Mouse (Mus musculus): ENCODE data around the gene Kif7. TPM values are rescaled to one million over a fixed set of nuclear protein-coding genes. Genes with fewer than 3 reads are reported as not detected.
A peak's percentile ranks its signal among the peaks of the same experiment; 100 is the strongest.

Kif7 gene
- polyA plus RNA-seq, 1 experiment from 2014 or later = 3.0 TPM

DNA sequence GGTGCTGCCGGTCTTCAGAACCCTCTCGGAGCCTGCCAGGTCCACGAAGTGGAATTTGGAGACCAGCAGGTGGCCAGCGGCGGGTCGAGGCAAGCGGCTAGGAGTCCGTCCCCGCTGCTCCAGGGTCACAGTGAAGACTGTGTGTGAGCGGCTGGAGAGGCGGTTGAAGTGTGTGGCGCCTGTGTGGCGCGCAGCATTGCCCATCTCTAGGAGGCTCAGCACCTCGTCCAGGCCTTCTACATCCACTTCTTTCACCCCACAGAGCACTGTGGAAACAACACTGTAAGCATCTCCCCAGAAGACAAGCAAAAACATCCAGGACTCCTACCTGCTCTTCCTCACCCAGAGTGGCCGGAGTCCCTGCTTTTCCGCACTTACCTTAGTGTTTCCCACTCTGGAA is 4.7 kb downstream of the Kif7 start:
- WGBS = 35% methylated on average over 17 of the region's 17 CpGs
- H3K9me3 ChIP-seq (replicated peaks) = no peaks in the 10 kb centered on the region
- no peak for ATAC-seq

DNA sequence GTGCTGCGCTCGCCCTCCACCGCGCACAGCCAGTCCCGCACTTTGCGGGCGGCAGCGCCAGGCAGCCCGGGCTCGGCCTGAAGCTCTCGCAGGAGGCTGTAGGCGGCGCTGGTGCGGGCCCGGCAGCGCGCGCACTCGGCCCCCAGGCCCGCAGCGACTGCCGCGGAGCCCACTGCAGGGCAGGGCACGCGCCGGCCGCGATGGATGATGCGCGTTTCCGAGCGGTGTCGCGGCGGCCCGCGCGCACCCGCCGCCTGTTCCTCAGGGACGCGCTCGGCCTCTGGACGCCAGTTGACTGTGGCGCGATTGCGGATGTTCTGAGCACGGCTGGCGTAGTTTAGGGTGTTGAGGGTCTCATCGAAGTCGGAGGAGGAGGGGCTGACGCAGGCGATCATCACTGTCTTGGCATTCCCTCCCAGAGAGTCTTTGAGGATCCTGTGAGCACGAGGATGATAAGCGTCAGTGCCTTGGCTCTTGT is 5.4 kb downstream of the Kif7 start:
- peaks cover 19% of the 10 kb centered on the region for H3K4me1 ChIP-seq
- H3K27ac ChIP-seq = no peak overlapping the region
- no peaks in the 10 kb centered on the region for H3K9me3 ChIP-seq (replicated peaks)
- ATAC-seq = peak; percentile 92
- H3K36me3 ChIP-seq (ENCODE audit: poor library complexity, severe bottlenecking) = peaks cover 24% of the 10 kb centered on the region
- peak overlapping the region; percentile 70 for H3K4me2 ChIP-seq
- H3K9ac ChIP-seq = peak overlapping the region; percentile 62
- peaks cover 11% of the 10 kb centered on the region; the same call in 1 of the 2 replicates for H3K27me3 ChIP-seq
- 2% methylated on average over 28 of the region's 55 CpGs for WGBS
- H3K4me3 ChIP-seq = peak overlapping the region; percentile 46

More for the DNA sequence above, 4.7 kb downstream of the Kif7 start:
- Histone ChIP-seq H3K27me3 (peaks cover 11% of the 10 kb centered on the region; the same call in 1 of the 2 replicates), H3K36me3 (ENCODE audit: poor library complexity, severe bottlenecking) (peaks cover 24% of the 10 kb centered on the region), H3K4me1 (peaks cover 24% of the 10 kb centered on the region), H3K27ac (no peak overlapping the region), H3K9ac (peak overlapping the region; percentile 62), H3K4me2 (peak overlapping the region; percentile 70), H3K4me3 (peak overlapping the region; percentile 46)

DNA sequence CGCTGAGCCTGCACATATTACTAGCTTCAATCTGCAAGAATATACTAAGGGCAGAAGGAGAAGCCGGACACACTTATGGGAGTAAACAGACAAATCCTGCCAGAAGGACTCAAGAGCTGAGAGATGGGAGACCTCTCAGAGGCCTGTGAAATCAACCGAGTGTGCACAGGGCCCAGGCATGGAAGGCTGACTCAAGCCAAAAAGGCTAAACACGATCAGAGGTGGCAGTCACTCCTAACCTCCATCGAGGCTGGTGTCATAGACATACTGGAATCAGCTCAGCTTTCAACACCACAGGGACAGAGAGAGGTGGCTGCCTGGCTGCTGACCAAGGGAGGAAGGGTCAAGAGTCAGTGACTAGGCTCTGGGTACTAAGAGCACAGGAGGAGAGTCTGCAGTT is 10.3 kb downstream of the Kif7 start:
- Histone ChIP-seq H3K9ac (no peak overlapping the region), H3K27me3 (no peaks in the 10 kb centered on the region), H3K4me1 (peaks cover 5% of the 10 kb centered on the region; the same call in 1 of the 2 replicates), H3K36me3 (ENCODE audit: poor library complexity, severe bottlenecking) (peaks cover 68% of the 10 kb centered on the region), H3K27ac (no peak overlapping the region), H3K4me2 (no peak overlapping the region), H3K9me3 (replicated peaks) (no peaks in the 10 kb centered on the region), H3K4me3 (no peak overlapping the region)
- WGBS = 90% methylated on average over 5 of the region's 5 CpGs
- ATAC-seq = no peak

DNA sequence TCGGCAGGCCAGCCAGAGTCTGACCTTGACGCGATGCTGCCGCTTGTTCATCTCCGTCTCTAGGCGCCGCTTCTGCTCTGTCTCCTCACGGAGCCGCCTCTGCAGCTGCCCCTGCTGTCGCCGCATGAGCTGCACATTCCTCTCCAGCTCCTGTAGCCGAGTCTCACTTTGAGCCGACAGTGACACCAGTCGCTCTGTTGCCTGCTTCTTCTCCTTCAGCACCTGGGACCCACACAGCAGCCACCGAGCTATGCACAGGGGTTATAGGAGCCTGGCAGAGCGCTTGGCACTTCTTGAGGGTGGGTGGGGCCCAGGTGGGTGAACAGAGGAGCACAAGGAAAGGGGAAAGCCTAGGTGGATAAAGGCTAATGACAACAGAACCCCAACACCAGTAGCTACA is 12.8 kb downstream of the Kif7 start:
- no peak for ATAC-seq
- Histone ChIP-seq H3K4me3 (no peak overlapping the region), H3K4me1 (no peaks in the 10 kb centered on the region), H3K27me3 (no peaks in the 10 kb centered on the region), H3K9ac (no peak overlapping the region), H3K27ac (no peak overlapping the region), H3K4me2 (no peak overlapping the region), H3K9me3 (replicated peaks) (no peaks in the 10 kb centered on the region), H3K36me3 (ENCODE audit: poor library complexity, severe bottlenecking) (peaks cover 82% of the 10 kb centered on the region)
- WGBS = 84% methylated on average over 16 of the region's 16 CpGs

DNA sequence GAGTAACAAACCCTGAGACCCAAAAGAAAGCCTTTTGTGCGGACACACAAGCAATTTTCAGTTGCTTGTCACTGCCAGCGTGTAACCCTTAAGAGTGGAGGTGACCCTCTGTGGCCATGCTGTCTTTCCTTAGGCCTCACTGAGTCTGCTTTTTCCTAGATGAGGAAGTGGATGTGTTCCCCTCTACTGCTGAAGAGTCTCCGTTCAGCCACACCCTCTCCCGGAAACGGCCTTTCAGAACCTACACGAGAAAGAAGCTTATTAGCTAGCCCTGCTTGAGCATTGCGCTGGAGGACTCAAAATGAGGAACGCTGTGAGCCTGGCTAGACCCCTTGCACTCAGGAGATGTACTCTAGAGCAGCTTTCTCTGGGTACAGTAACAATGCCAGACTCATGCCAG is 19.0 kb downstream of the Kif7 start:
- no peak overlapping the region for H3K4me2 ChIP-seq
- no peak for ATAC-seq
- no peaks in the 10 kb centered on the region for H3K4me1 ChIP-seq
- H3K9me3 ChIP-seq (replicated peaks) = no peaks in the 10 kb centered on the region
- no peaks in the 10 kb centered on the region for H3K27me3 ChIP-seq
- no peak overlapping the region for H3K27ac ChIP-seq
- no peak overlapping the region for H3K4me3 ChIP-seq
- WGBS = 86% methylated on average over 8 of the region's 8 CpGs
- H3K9ac ChIP-seq = no peak overlapping the region
- peaks cover 94% of the 10 kb centered on the region for H3K36me3 ChIP-seq (ENCODE audit: poor library complexity, severe bottlenecking)

DNA sequence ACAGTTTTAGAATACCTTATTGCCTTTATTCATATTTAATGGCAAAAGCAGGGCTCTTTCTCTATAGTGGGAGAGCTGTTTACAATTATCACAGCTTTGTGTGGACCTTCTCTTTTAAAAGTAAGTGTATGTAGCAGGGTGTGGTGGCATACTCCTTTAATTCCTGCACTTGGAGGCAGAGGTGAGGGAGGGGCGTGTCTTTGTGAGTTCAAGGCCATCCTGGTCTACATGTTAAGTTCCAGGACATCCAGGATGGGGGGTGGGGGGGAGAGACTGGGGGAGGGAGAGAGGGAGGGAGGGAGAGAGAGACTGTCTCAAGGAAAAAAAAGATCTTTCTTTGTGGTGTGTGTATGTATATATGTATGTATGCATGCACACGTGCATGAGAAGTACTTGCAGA is 35.3 kb downstream of the Kif7 start:
- H3K27ac ChIP-seq = no peak overlapping the region
- H3K9ac ChIP-seq = no peak overlapping the region
- no peaks in the 10 kb centered on the region for H3K27me3 ChIP-seq
- 97% methylated on average over 2 of the region's 2 CpGs for WGBS
- no peaks in the 10 kb centered on the region for H3K9me3 ChIP-seq (replicated peaks)
- no peak overlapping the region for H3K4me3 ChIP-seq
- ATAC-seq = no peak
- H3K36me3 ChIP-seq (ENCODE audit: poor library complexity, severe bottlenecking) = peaks cover 90% of the 10 kb centered on the region
- no peaks in the 10 kb centered on the region for H3K4me1 ChIP-seq
- H3K4me2 ChIP-seq = no peak overlapping the region

DNA sequence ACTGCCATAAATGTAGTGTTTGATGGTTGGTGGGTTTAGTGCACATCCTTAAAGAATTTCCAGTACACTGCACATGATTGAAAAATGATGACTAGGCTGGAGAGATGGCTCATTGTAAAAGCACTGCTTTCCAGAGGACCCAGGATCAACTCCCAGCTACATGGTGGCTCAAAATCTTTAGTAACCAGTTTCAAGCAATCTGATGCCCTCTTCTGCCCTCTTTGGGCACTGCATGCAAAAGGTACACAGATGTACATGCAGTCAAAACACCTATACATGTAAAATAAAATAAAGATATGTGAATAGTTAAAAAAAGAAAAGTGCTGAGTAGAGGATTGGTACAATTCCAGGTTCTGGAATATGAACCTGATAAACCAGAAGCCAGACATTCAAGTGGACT is 36.3 kb downstream of the Kif7 start:
- Histone ChIP-seq H3K4me1 (no peaks in the 10 kb centered on the region), H3K4me2 (no peak overlapping the region), H3K27ac (no peak overlapping the region), H3K9ac (no peak overlapping the region), H3K4me3 (no peak overlapping the region), H3K9me3 (replicated peaks) (no peaks in the 10 kb centered on the region), H3K36me3 (ENCODE audit: poor library complexity, severe bottlenecking) (peaks cover 85% of the 10 kb centered on the region), H3K27me3 (no peaks in the 10 kb centered on the region)
- ATAC-seq = no peak

DNA sequence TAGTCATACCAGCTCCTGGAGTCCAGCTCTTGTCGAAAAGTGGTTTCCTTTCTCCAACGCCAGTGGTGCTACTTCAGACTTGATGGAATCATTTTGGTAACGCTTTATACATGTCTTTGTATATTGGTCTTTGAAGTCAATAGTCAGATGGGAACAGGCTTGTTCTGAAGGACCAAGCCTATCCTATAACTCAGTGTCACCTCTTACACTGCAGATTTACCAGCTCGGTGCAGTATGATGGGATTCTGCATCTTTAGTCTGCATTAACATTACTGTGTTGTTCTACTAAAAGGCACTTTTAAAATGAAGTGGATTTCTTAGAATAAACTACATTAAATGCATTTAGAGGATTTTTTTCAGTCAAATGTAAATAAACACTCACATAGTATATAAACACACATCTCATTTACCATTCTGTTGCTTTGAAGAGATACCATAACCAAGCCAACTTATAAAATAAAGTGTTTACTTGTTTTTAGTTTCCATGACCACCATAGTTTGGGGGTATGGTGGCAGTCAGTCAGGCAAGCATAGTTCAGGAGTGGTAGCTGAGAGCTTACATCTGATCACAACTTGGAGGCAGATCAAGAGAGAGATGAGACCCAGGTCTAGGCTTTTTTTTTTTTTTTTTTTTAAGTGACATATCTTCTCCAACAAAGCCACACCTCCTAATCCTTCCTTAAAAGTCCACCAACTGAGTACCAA is 44.5 kb downstream of the Kif7 start:
- 95% methylated on average over 4 of the region's 4 CpGs for WGBS
- Histone ChIP-seq H3K9ac (no peak overlapping the region), H3K4me3 (no peak overlapping the region), H3K36me3 (ENCODE audit: poor library complexity, severe bottlenecking) (peaks cover 72% of the 10 kb centered on the region), H3K27ac (no peak overlapping the region), H3K27me3 (no peaks in the 10 kb centered on the region), H3K4me1 (no peaks in the 10 kb centered on the region), H3K9me3 (replicated peaks) (no peaks in the 10 kb centered on the region), H3K4me2 (no peak overlapping the region)
- no peak for ATAC-seq

DNA sequence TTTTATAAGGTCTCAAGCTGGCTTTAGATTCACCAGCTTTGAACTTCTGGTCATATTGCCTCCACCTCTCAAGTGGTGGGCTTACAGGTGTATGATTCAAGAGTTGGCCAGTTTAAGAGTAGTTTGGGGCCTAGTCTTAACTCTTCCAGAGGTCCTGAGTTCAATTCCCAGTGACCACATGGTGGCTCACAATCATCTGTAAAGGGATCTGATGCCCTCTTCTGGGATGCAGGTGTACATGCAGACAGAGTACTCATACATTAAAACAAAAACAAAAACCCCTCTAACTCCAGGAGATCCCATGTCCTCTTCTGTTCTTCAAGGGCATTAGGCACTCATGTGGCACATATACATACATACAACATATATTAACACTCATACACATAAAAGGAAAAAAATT is 48.8 kb downstream of the Kif7 start:
- Histone ChIP-seq H3K27me3 (no peaks in the 10 kb centered on the region), H3K9ac (no peak overlapping the region), H3K4me3 (no peak overlapping the region), H3K9me3 (replicated peaks) (no peaks in the 10 kb centered on the region), H3K4me1 (peaks cover 27% of the 10 kb centered on the region), H3K36me3 (ENCODE audit: poor library complexity, severe bottlenecking) (peaks cover 43% of the 10 kb centered on the region), H3K4me2 (no peak overlapping the region), H3K27ac (no peak overlapping the region)
- no peak for ATAC-seq

DNA sequence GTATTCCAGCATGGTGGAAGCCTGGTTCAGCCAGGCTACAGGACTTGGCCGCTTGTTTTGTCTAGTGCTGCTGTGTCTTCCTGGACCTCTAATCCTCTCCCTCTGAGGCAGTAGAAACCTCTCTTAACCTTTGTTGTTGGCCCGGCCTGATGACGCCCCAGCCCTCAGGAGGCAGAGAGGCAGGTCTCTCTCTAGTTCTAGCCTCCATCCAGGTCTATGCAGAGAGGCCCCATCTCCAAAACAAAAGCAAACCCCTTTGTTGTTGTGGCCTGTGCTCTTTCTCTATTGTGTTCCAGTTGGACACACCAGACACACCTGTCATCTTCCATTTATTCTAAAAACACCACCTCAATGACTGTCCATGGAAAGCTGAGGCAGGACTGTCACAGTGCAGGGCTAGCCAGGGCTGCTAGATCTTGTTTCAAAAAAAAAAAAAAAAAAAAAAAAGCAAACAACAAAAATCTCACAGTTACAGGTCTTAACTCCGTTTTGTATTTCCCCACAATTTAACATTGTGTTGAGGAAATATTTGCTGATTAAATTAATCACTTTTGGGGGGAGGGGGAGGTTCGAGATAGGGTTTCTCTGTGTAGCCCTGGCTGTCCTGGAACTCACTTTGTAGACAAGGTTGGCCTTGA is 54.1 kb downstream of the Kif7 start:
- Histone ChIP-seq H3K9me3 (replicated peaks) (no peaks in the 10 kb centered on the region), H3K27me3 (no peaks in the 10 kb centered on the region), H3K4me2 (peak overlapping the region; percentile 97), H3K4me1 (peaks cover 46% of the 10 kb centered on the region), H3K36me3 (ENCODE audit: poor library complexity, severe bottlenecking) (peaks cover under 1% of the 10 kb centered on the region; the same call in 1 of the 2 replicates), H3K4me3 (peak overlapping the region; percentile 96), H3K27ac (no peak overlapping the region), H3K9ac (peak overlapping the region; percentile 90)
- WGBS = 12% methylated on average over 5 of the region's 5 CpGs
- ATAC-seq = no peak

DNA sequence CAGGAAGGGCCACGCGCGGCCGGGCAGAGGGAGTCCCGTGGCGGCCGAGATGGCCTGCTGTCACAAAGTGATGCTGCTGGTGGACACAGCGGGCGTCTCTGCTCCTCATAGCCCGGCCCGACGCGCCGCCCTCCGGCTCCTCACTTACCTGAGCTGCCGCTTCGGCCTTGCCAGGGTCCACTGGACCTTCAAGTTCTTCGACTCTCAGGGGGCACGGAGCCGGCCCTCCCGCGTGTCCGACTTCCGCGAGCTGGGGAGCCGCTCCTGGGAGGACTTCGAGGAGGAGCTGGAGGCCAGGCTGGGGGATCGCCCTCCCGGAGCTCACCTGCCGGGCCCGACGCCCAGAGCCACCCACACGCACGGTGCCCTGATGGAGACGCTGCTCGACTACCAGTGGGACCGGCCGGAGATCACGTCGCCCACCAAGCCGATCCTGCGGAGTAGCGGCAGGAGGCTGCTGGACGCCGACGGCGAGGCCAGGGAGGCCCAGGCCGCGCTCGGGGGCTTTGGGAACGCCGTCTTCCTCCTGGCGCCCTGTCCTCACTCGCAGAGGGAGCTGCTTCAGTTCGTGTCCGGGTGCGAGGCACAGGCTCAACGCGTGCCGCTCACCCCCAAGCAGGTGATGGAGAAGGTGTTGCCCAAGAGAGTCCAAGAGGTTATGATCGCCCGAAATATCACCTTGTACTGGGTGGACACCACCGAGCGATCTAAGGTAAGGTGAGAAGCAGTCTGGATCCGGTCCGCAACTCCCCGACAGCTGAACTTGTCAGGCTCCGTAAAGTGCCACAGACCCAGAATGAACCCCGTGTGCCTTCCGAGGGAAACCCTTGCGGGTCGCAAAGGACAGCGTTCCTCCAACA is 55.0 kb downstream of the Kif7 start:
- peak overlapping the region; percentile 96 for H3K4me3 ChIP-seq
- WGBS = under 1% methylated on average over 71 of the region's 73 CpGs
- H3K9me3 ChIP-seq (replicated peaks) = no peaks in the 10 kb centered on the region
- peak overlapping the region; percentile 97 for H3K4me2 ChIP-seq
- no peak overlapping the region for H3K27ac ChIP-seq
- no peaks in the 10 kb centered on the region for H3K36me3 ChIP-seq (ENCODE audit: poor library complexity, severe bottlenecking)
- no peaks in the 10 kb centered on the region for H3K27me3 ChIP-seq
- ATAC-seq = no peak
- peaks cover 46% of the 10 kb centered on the region for H3K4me1 ChIP-seq
- peak overlapping the region; percentile 90 for H3K9ac ChIP-seq
